Mouse (Mus musculus): ENCODE measurements around the gene Pdgfc.

DNA sequence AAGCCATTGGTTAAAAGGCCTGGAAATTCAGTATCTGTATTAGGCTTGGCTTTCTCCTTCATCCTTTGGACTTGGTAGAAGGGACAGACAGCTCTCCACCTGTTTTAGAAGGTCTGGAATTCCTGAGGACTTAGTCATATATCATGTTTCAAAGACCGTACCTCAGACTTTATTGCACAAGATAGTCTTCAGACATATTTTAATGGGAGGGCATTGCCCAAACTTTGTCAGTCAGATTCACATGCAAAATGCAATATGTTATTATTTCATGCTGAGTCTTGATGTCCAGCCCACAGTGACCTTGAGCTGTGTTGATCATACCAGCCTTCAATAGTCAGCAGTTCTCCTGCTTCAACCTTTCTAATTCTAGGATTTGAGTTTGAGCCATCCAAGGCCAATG is 64.9 kb downstream of the Pdgfc start:
- TF ChIP-seq POLR2A (IDR thresholded peaks at IDR 0.05; ENCODE audit: insufficient read length, low read depth) (no peak), TCF12 (IDR thresholded peaks at IDR 0.05; ENCODE audit: insufficient read depth, poor library complexity, severe bottlenecking) (no peak)

Data from myocyte (in vitro differentiated cells).